Mouse (Mus musculus) adrenal gland, adult 2 months (tissue): ENCODE data around the gene Ak5. TPM values are rescaled to one million over a fixed set of nuclear protein-coding genes. Genes with fewer than 3 reads are reported as not detected.

Source experiments
- DNase-seq: peaks from one replicate; pipeline ENCODE4 v3.0.0; 2021
- polyA plus RNA-seq: library from polyadenylated mRNA; depleted of rRNA; stranded (reverse); fragments of >200 nt; gene quantifications from 2 replicates; pipeline ENCODE4 v1.2.3, GENCODE M21; 2012
- total RNA-seq, 2 experiments: library from RNA; stranded (reverse); gene quantifications; 2 replicates each; pipeline ENCODE4 v1.2.3; 2021

Gene Ak5
- total and polyA plus RNA-seq, 3 experiments = 0.72 to 4.8 (median 3.2) TPM

DNA sequence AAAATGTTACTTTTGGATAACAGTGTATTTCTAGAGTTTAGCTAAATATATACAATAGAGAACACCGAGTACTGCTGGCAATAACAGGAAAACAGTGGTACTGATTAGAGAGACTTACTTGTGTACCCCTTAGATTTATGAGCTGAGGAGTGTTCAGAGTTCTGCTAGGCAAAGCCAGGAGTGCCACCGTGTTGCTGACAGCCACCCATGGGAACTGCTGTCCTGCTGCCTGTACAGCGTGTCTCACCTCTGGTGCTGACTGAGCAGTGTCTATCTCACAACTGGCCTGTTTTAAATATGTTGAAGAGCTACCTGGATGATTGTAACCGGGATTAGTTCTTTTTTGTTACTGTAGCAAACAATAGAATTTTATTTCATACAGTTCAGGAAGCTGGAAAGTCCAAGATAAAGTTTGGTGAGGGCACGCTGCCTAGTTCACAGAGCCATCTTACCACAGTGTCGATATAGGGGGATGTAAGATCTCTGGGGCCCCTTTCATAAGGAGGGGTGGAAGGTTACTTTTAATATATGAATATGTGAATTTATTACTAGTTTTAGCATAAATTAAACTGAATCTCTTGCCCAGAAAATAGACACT, 103.5 kb downstream of the Ak5 start:
- DNase-seq = no peak

DNA sequence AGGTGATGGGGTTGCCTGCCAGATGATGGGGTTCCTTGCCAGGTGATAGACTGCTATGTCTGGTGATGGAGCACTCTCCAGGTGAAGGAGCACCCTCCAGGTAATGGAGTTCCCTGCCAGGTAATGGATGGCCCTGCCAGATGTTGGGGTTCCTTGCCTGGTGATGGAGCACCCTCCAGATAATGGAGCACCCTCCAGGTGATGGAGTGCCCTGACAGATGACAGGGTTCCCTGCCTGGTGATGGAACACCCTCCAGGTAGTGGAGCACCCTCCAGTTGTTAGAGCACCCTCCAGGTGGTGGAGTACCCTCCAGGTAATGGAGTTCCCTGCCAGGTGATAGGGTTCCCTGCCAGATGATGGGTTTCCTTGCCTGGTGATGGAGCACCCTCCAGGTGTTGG, 104.3 kb downstream of the Ak5 start:
- DNase-seq = no peak

DNA sequence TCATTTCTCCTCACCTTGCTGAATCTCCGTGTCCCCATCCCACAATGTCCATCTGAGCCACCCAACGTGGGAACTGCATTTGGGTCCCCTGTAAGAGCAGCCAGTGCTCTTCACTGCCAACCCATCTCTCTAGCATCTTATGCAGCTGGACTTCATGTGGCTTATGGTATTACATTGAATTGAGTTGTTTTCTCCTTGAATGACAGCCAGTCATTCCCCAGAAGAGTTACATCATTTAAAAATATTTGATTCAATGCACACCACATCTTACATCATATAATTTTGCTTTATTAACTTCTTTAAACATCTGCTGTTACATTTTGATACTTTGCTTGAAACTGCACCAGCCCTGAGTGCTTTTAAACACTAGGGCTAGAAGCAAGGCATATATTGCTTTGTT, 106.5 kb downstream of the Ak5 start:
- no peak for DNase-seq

DNA sequence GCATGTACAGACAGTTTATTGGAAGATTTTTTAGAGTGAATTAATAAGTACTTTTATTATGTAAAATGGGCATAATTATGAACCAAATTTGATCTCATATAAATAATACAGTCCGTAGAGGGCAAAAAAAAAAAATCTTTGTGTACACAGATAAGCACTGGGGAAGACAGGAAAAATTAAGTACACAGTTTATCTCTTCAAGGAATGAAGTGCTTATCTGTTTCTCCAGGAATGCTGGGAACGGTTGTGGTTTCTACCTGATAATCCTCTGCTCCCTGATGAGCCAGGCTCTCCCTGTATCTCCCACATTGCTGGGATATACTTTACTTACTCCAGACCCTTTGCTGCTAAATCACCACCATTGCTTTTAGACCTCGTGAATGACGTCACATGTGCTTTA, 108.9 kb downstream of the Ak5 start:
- DNase-seq = no peak

DNA sequence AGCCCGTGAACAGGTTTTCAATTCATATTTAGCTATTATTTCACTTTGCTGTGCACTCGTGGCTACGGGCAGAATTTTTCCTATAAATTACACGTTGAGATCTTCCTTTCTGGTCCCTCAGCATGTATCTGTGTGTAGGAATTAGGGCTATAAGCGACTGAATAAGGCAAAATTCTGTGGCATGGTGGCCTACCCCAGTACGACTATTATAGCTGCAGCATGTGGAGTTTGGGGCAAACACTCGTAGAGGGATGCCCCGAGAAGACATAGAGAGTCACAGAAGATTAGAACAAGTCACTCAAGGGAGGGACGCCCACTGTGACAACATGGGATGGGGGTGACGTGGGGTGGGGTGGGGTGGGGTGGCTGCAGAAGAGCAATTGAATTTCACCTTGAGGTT, 110.1 kb downstream of the Ak5 start:
- no peak for DNase-seq

DNA sequence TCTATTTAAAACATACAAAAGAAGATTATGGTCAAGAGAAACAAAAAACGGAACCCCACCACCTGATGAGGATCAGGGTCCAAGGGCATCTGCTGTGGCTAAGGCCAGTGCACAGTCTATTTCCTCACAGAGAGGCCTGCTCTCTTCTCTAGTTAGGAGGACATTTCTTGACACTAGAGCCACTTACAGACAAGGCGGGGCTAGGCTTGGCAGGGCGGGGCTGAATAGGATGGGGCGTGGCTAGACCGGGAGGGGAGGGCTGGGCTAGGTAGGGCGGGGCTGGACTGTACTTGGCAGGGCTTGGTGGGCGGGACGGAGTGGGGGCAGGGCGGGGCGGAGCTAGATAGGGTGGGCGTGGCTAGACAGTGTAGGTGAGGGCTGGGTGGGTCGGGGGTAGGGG, 110.5 kb downstream of the Ak5 start:
- no peak for DNase-seq

DNA sequence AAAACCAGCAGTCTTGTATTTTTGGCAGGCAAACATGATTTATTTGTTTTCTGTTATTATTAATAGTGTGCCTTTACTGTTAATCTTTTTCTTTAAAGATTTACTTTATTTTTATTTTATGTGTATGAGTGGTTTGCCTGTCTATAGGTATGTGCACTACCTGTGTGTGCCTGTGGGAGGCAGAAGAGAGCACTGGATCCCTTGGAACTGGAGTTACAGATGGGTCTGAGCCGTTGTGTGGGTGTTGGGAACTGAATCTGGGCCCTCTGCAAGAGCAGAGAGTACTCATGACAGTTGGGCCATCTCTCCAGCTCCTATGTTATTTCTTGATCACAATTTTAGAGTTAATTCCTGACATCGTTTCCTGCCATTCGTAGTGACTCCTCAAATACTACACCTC, 111.2 kb downstream of the Ak5 start:
- DNase-seq = no peak

DNA sequence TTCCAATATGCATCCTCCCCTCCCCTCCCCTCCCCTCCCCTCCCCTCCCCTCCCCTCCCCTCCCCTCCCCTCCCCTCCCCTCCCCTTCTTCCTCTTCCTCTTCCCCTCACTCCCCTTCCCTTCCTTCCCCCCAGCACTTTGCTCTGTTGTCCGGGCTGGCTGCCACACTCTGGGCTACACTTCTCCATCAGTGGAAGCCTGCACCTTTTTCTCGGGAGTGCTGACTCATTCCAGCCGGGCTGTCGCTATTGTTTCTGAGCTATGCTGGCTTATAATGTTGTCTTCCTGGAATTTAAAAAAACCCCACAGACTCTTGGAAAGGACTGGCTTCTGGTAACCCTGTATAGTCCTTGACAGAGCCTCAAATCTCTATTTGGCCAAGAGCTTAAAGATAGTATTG, 111.7 kb downstream of the Ak5 start:
- no peak for DNase-seq

DNA sequence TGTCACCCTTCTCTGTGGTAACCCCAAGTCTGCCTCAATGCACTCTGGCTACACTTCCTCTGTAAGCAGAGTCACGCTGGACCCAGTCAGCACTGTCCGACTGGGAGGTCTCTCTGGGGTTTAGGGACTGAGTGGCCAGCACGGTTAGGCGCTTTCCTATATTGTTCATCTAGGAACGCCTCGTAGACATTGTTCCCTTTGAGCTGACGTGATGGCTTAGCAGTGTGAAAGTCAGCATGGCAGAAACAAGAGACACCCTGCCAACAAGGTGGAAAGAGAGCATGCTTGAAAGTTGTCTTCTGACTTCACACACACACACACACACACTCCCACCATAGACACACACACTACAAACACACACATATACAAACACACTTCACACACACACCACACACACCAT, 112.9 kb downstream of the Ak5 start:
- no peak for DNase-seq

DNA sequence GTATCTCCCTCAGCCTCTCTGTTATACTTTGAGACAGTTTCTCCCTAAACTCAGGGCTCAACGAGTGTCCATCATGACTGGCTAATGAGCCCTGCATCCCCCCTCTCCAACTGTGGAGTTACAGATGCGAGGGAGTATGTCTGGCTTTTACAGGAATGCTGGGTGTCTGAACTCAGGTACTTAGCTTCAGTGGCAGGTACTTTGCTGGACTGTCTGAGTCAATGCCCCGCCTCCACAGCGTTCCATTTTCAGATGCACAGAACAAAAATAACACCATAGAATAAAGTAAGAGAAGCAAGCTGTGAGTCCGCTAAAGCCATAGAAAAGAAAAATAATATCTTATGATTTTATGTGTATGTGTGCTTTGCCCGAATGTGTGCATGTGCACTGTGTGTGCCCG, 113.8 kb downstream of the Ak5 start:
- DNase-seq = no peak

DNA sequence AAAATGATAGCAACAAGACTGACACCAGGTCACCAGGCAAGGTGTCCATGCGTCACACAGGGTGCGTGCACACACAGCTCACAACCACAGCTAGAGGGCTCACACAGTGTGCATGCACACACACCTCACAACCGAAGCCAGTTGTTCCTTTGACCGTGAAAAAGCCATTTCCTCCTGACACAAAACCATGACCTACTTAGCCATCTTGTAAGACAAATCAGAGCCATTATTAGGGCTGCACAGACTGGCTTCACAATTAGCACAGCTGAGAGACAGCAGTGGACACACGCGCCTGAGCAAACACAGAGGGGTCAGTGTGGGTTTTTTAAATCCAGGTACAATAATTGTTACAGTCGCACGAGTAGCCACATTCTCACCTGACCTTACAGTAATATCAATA, 115.5 kb downstream of the Ak5 start:
- DNase-seq = no peak

DNA sequence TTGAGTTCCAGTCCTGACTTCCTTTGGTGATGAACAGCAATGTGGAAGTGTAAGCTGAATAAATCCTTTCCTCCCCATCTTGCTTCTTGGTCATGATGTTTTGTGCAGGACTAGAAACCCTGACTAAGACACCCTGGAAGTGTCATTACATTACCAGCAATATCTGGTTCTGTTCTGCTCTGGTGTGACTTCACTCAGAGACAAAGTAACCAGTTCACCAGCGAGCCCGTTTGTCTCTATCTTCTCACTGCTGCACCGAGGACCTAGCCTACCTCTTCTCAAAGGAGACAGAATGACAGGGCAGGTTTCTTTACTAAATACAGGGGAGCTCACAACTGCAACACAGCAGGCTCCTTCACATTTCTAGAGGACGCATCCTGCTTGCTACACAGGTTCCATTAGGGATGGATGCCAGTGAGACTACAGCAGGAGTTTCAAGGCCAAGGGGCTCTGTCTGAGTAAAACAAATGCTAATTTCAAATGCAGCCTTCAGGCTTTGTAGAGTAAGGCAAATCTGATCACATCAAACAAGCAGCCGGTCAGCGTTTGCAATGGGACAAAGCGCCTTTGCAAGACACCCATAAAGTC, 117.5 kb downstream of the Ak5 start:
- DNase-seq = no peak

DNA sequence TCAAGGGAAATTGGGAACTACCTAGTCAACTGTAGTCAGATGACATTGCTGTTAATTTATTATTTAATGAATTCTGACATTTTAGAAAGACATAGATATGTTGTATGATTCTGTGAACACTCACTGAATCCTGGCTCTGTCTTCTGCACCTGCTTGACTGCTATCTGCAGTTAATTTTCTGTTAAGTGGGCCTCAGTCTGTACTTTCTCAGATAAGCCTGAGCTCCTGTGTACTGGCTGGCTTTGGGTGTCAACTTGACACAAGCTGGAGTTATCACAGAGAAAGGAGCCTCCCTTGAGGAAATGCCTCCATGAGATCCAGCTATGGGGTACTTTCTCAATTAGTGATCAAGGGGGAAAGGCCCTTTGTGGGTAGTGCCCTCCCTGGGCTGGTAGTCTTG, 118.1 kb downstream of the Ak5 start:
- DNase-seq = no peak

DNA sequence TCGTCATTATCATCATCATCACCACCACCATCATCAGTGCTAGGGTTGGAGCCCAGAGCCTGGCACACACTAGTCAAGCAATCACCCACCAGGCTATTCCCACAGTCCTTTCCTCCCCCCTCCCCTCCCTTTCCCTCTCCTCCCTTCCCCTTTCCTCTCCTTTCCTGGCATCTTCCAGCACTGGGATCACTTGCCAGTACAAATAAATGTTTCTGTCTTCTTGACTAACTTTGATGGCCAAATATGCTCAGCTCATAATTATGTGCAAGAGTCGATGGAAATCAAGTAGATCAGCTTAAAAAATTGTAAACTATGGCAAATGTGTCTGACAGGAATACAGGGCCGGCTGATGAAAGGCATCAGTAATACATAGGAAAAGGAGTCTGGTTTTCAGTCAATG, 123.2 kb downstream of the Ak5 start:
- DNase-seq = no peak

DNA sequence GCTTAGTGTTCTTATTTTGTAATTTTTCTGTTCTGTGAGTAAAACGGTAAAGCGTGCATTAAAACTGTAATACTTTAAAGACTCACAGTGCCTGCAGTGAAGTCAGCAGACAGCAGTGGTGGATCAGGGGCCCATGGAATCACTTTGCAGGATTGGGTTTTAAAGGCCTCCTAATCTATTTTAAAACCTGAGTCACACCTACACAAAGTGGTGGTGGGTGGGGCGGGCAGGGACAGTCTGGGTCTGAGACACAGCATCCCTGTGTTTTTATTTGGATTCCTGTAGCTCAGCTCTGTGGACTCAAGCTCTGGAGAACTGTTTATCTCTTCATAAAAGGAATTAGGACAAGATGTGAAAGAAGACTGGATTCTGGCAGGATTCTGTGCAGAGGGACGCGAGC, 125.9 kb downstream of the Ak5 start:
- DNase-seq = no peak

DNA sequence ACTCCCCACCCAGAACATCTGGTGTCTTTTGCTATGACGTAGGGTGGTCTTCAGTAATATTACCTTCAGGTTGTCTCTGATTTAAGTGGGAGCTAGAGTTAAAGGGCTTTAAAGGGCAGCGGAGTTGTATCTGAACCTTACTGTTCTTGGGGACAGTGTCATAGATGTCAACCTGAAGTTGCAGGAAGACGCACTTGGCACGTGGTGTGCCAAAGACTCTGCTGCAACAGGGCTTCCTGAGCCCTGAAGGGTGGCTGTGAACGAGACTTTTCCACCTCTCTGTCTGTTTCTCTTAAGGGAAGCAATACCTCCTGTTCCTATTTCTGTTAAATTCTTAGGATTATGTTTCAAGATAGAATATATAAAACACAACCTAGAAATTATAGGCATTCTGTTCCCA, 137.8 kb downstream of the Ak5 start:
- DNase-seq = no peak

DNA sequence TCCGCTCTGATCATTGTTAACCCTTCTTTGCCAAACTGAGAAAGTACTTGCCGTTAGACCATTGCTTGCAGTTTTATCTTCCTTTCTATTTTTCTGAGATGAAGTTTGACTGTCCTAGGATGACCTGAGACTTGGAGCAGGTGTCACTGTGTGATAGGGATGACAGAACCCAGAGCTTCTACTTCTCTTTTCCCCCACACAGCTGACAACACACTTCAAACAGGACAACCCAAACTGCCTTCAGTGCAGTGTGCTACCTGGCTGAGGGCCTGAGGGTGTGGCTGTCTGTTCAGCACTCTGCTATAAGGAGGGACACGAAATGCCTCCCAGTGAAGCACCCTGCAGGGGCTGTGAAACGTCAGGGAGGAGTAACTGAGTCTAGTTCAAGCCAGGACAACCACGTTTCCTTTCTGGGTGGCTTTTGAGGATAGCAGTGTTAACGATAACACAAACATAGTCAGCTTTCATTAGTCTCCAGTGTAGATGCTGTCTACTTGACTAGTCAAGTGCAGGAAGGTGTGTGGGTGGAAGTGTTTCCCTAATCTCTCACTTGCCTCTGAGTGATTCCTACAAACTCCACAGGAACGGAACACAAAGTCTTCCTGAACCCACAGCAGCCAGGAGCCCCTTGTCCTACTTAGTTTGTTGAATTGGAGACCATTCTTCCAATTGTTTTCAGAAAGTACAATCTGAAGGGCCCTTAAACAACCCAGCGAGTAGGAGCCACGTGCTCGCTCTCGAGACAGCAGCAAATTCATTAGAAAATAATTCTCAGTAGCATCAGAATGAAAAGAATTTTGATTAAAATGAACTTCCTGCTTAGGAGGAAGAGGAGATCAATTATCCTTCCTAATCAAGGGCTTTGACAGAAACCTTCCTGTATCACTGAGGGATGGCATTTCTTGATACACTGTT, 138.8 kb downstream of the Ak5 start:
- DNase-seq = no peak

DNA sequence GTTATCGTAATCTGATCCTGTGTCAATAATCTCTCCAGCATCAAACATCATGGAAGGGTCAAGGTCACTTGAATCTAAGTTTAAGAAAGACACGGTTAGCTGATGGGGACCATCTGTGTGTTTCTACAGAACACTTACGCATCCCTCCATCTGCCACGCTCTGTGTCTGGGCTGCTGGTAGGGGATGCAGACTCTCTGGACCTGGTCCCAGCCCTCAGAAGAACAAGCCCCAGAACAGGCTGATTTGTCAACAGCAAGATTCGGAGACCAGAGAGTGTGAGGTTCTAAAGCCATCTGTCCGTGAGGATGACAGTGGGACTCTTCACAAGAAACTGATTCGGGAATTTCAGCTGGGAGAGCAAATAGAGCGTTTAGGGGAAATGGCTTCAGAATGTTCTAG, 141.4 kb downstream of the Ak5 start:
- DNase-seq = no peak

DNA sequence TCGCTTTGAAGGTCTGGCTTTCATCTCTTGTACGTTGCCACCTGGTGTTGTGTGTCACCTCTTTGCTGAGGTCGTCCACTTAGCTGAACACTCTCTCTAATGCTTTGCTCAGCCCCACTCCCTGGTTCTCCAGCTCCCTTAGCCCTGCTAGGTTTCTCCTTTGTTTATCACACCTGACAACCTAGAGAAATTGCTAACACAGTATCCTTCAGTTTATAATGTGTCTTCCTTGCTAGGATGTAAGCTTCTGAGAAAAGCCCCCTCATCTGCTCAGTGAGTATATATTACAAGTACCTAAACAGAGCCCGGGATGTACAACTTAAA, 144.9 kb downstream of the Ak5 start:
- DNase-seq = no peak

DNA sequence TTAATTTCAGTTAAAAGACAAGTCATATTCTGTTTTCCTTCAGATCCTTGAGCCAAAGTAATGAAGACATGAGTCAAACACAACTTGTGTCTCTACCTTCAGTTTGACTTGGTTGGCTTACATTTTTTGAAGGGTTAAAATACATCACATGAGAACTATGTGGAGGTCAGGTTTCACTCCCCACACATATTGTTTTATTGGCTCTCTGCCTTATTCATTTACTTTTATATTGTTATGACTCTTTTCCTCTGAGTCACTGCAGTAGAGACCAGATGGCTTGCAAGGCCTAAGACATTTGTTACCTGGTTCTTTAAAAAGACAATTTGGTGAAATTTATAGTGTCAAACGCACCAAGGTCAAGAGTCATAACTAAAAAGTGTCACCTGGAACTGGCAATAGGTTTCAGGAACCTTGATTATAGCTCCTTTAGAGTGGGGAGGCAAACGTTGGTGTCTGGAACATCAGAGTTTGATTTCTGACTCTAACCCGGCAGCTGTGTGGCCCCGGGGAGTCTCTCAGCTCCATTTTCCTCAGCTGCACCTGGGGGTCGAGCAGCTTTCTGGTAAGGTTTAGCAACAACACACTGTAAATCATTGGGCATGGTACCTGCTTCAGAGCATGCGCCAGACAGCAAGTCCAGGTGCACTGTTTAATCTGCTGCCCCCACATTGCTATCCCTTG, 145.4 kb downstream of the Ak5 start:
- no peak for DNase-seq

DNA sequence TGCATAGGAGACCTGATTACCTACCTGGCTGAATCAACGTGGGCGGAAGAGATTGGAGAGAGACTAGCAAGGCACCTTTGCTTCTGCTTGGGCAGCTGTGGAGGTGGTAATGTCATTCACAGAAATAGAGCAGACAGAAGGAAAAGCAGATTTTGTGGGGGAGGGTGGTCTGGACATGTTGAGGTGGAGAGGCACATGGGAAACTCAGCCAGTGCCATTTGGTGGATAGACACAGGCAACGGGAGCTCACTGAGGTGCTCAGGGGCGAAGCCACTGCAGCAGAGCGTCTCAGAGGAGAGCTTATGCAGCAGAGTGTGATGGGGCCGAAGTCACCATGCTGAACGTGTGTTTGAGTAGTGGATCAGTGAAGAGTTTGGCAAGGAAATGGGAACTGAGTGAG, 147.1 kb downstream of the Ak5 start:
- no peak for DNase-seq

DNA sequence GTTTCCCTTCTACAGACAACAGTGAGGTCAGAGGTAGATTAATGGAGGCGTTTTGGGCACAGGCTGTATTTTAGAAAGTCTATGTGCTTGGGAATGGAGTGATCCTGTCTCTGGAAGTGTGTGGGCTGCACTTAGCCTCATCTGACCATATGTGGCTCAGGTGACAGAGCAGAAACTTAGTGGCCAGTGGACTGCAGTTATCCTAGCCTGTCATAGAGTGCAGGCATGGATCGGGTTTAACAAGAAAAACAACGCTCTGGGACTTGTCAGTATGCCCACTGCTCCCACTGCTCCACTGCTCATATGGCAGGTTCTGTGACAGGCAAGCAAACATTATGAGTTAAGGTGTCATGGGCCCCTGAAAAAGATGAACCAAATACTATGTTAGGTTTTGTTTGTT, 148.1 kb downstream of the Ak5 start:
- no peak for DNase-seq

DNA sequence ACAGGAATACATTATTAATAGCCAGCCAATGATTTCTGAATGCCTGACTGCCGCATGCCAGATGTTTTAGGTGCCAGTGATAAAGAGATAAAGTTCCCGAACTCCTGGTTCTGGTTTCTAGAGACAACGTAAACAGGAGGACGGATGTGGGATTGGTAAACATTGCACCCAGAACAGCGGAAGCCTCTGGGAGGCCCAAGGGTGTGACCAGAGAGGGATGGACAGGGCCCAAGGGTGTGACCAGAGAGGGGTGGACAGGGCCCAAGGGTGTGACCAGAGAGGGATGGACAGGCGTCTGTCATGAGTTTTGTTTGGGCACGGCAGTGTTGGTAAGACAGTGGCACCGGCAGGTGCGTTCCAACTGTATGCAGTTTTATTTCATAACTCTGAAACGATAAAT, 148.6 kb downstream of the Ak5 start:
- no peak for DNase-seq
